Mouse (Mus musculus): ENCODE results near the gene Nxpe3. TPM values are rescaled to one million over a fixed set of nuclear protein-coding genes. Genes with fewer than 3 reads are reported as not detected.

Nxpe3 gene
- polyA plus RNA-seq, 1 experiment = 6.1 TPM

GRCm38 (mm10) chr16:55813916-55814315 is 81.2 kb downstream of the Nxpe3 start:
- Histone ChIP-seq H3K27ac (ENCODE audit: insufficient read depth, low read length) (no peak overlapping the region), H3K27me3 (ENCODE audit: control insufficient read depth, insufficient read depth, low read length) (no peaks in the 10 kb centered on the region), H3K4me1 (ENCODE audit: control insufficient read depth, insufficient read depth, insufficient read length) (no peaks in the 10 kb centered on the region), H3K36me3 (ENCODE audit: control insufficient read depth, insufficient read depth, low read length) (peaks cover 64% of the 10 kb centered on the region), H3K4me3 (ENCODE audit: extremely low read depth, insufficient read depth, insufficient read length) (no peak overlapping the region)
- WGBS = 94% methylated on average over 15 of the region's 15 CpGs
- TF ChIP-seq CTCF (IDR thresholded peaks at IDR 0.05; ENCODE audit: extremely low read depth, insufficient read depth, insufficient read length, insufficient replicate concordance) = no peak
- DNase-seq (ENCODE audit: low read depth in 1 of 2, low spot score in 2 of 2) = no peak

- peak in 1 of 2 experiments; percentile 28 for DNase-seq (ENCODE audit: low read depth in 1 of 2, low spot score in 2 of 2)
- whole genome bisulfite sequencing = 27% methylated on average over 6 of the region's 6 CpGs
- no peaks in the 10 kb centered on the region for H3K4me1 ChIP-seq (ENCODE audit: control insufficient read depth, insufficient read depth, insufficient read length)
- H3K4me3 ChIP-seq (ENCODE audit: extremely low read depth, insufficient read depth, insufficient read length) = no peak overlapping the region
- no peaks in the 10 kb centered on the region for H3K27me3 ChIP-seq (ENCODE audit: control insufficient read depth, insufficient read depth, low read length)
- no peak overlapping the region for H3K27ac ChIP-seq (ENCODE audit: insufficient read depth, low read length)
- peaks cover 49% of the 10 kb centered on the region for H3K36me3 ChIP-seq (ENCODE audit: control insufficient read depth, insufficient read depth, low read length)
- no peak for TF ChIP-seq CTCF (IDR thresholded peaks at IDR 0.05; ENCODE audit: extremely low read depth, insufficient read depth, insufficient read length, insufficient replicate concordance)
- TF ChIP-seq POLR2A (IDR thresholded peaks at IDR 0.05; ENCODE audit: low read depth, low read length) = no peak
Measured at GRCm38 (mm10) chr16:55811792-55812191, 83.3 kb downstream of the Nxpe3 start.

GRCm38 (mm10) chr16:55809779-55810514 is 85.1 kb downstream of the Nxpe3 start:
- no peak for DNase-seq (ENCODE audit: low read depth in 1 of 2, low spot score in 2 of 2)
- H3K4me1 ChIP-seq (ENCODE audit: control insufficient read depth, insufficient read depth, insufficient read length) = no peaks in the 10 kb centered on the region
- 92% methylated on average over 9 of the region's 9 CpGs for WGBS
- H3K4me3 ChIP-seq (ENCODE audit: extremely low read depth, insufficient read depth, insufficient read length) = no peak overlapping the region
- peaks cover 32% of the 10 kb centered on the region for H3K36me3 ChIP-seq (ENCODE audit: control insufficient read depth, insufficient read depth, low read length)
- H3K27ac ChIP-seq (ENCODE audit: insufficient read depth, low read length) = no peak overlapping the region
- TF ChIP-seq CTCF (IDR thresholded peaks at IDR 0.05; ENCODE audit: extremely low read depth, insufficient read depth, insufficient read length, insufficient replicate concordance) (no peak), POLR2A (IDR thresholded peaks at IDR 0.05; ENCODE audit: low read depth, low read length) (no peak)
- H3K27me3 ChIP-seq (ENCODE audit: control insufficient read depth, insufficient read depth, low read length) = no peaks in the 10 kb centered on the region

GRCm38 (mm10) chr16:55809345-55809744 is 85.7 kb downstream of the Nxpe3 start:
- no peak overlapping the region for H3K4me3 ChIP-seq (ENCODE audit: extremely low read depth, insufficient read depth, insufficient read length)
- no peak for TF ChIP-seq POLR2A (IDR thresholded peaks at IDR 0.05; ENCODE audit: low read depth, low read length)
- no peak for TF ChIP-seq CTCF (IDR thresholded peaks at IDR 0.05; ENCODE audit: extremely low read depth, insufficient read depth, insufficient read length, insufficient replicate concordance)
- DNase-seq (ENCODE audit: low read depth in 1 of 2, low spot score in 2 of 2) = no peak
- H3K4me1 ChIP-seq (ENCODE audit: control insufficient read depth, insufficient read depth, insufficient read length) = no peaks in the 10 kb centered on the region; the same call in 1 of the 2 replicates
- WGBS = 87% methylated on average over 6 of the region's 6 CpGs
- no peak overlapping the region for H3K27ac ChIP-seq (ENCODE audit: insufficient read depth, low read length)
- H3K27me3 ChIP-seq (ENCODE audit: control insufficient read depth, insufficient read depth, low read length) = no peaks in the 10 kb centered on the region
- H3K36me3 ChIP-seq (ENCODE audit: control insufficient read depth, insufficient read depth, low read length) = peaks cover 27% of the 10 kb centered on the region

GRCm38 (mm10) chr16:55807505-55807932 is 87.6 kb downstream of the Nxpe3 start:
- 75% methylated on average over 6 of the region's 6 CpGs for WGBS
- Histone ChIP-seq H3K4me3 (ENCODE audit: extremely low read depth, insufficient read depth, insufficient read length) (no peak overlapping the region), H3K27ac (ENCODE audit: insufficient read depth, low read length) (no peak overlapping the region), H3K36me3 (ENCODE audit: control insufficient read depth, insufficient read depth, low read length) (peaks cover 13% of the 10 kb centered on the region), H3K27me3 (ENCODE audit: control insufficient read depth, insufficient read depth, low read length) (no peaks in the 10 kb centered on the region), H3K4me1 (ENCODE audit: control insufficient read depth, insufficient read depth, insufficient read length) (no peaks in the 10 kb centered on the region; the same call in 1 of the 2 replicates)
- DNase-seq (ENCODE audit: low read depth in 1 of 2, low spot score in 2 of 2) = no peak
- TF ChIP-seq POLR2A (IDR thresholded peaks at IDR 0.05; ENCODE audit: low read depth, low read length) = no peak
- TF ChIP-seq CTCF (IDR thresholded peaks at IDR 0.05; ENCODE audit: extremely low read depth, insufficient read depth, insufficient read length, insufficient replicate concordance) = no peak

GRCm38 (mm10) chr16:55804799-55805198 is 90.3 kb downstream of the Nxpe3 start:
- no peak for TF ChIP-seq CTCF (IDR thresholded peaks at IDR 0.05; ENCODE audit: extremely low read depth, insufficient read depth, insufficient read length, insufficient replicate concordance)
- TF ChIP-seq POLR2A (IDR thresholded peaks at IDR 0.05; ENCODE audit: low read depth, low read length) = no peak
- no peaks in the 10 kb centered on the region; the same call in 1 of the 2 replicates for H3K4me1 ChIP-seq (ENCODE audit: control insufficient read depth, insufficient read depth, insufficient read length)
- H3K36me3 ChIP-seq (ENCODE audit: control insufficient read depth, insufficient read depth, low read length) = peaks cover 3% of the 10 kb centered on the region
- 34% methylated on average over 1 of the region's 1 CpGs for WGBS
- no peak overlapping the region for H3K4me3 ChIP-seq (ENCODE audit: extremely low read depth, insufficient read depth, insufficient read length)
- no peak overlapping the region for H3K27ac ChIP-seq (ENCODE audit: insufficient read depth, low read length)
- DNase-seq (ENCODE audit: low read depth in 1 of 2, low spot score in 2 of 2) = no peak
- H3K27me3 ChIP-seq (ENCODE audit: control insufficient read depth, insufficient read depth, low read length) = no peaks in the 10 kb centered on the region

- Histone ChIP-seq H3K4me3 (ENCODE audit: extremely low read depth, insufficient read depth, insufficient read length) (no peak overlapping the region), H3K4me1 (ENCODE audit: control insufficient read depth, insufficient read depth, insufficient read length) (no peaks in the 10 kb centered on the region; the same call in 1 of the 2 replicates), H3K36me3 (ENCODE audit: control insufficient read depth, insufficient read depth, low read length) (no peaks in the 10 kb centered on the region), H3K27ac (ENCODE audit: insufficient read depth, low read length) (no peak overlapping the region), H3K27me3 (ENCODE audit: control insufficient read depth, insufficient read depth, low read length) (no peaks in the 10 kb centered on the region)
- TF ChIP-seq CTCF (IDR thresholded peaks at IDR 0.05; ENCODE audit: extremely low read depth, insufficient read depth, insufficient read length, insufficient replicate concordance) (no peak), POLR2A (IDR thresholded peaks at IDR 0.05; ENCODE audit: low read depth, low read length) (no peak)
- DNase-seq (ENCODE audit: low read depth in 1 of 2, low spot score in 2 of 2) = no peak
- WGBS = 21% methylated on average over 1 of the region's 1 CpGs
Measured at GRCm38 (mm10) chr16:55801629-55802028, 93.5 kb downstream of the Nxpe3 start.
